Mouse (Mus musculus): ENCODE measurements around the gene Ccdc89. TPM values are rescaled to one million over a fixed set of nuclear protein-coding genes. Genes with fewer than 3 reads are reported as not detected.

Ccdc89 gene
- total RNA-seq (2014; rRNA removed) (1.00 and 1.2 TPM in 2 replicates), polyA plus RNA-seq (2015; fragmentation: Nextera tagmentation; extraction: Ambion mirVana) (0.67 and 0.74 TPM in 2 replicates)

- no peaks in the 10 kb centered on the region for H3K27me3 ChIP-seq (ENCODE audit: insufficient read depth, low read length)
- H3K4me3 ChIP-seq (ENCODE audit: low read depth, low read length), result peak within 1 kb of the TSS; percentile 46
- H3K4me2 ChIP-seq (ENCODE audit: low read depth), result peak within 1 kb of the TSS; percentile 68
- 19% methylated on average over 29 of the region's 29 CpGs for WGBS
- H3K9me3 ChIP-seq (ENCODE audit: low read length), result no peaks in the 10 kb centered on the region
- H3K27ac ChIP-seq (ENCODE audit: low read depth, low read length), result peak within 1 kb of the TSS; percentile 40; the same call in 1 of the 2 replicates
- no peak for TF ChIP-seq CTCF (IDR thresholded peaks at IDR 0.05; ENCODE audit: low read depth)
- DNase-seq (peak; percentile 92), ATAC-seq (peak; percentile 100)
- H3K9ac ChIP-seq, result peak within 1 kb of the TSS; percentile 28
- H3K4me1 ChIP-seq (ENCODE audit: insufficient read depth), result 0 out of 2 replicates have a peak, but pooled peaks cover 5% of the 10 kb centered on the region
- H3K36me3 ChIP-seq (ENCODE audit: insufficient read depth), result no peaks in the 10 kb centered on the region
Observed at GRCm38 (mm10) chr7:90426020-90427001, at the start of gene Ccdc89. Gene Ccdc89 (plus strand): TSS chr7:90426577.

- no peaks in the 10 kb centered on the region for H3K4me1 ChIP-seq (ENCODE audit: insufficient read depth)
- H3K4me3 ChIP-seq (ENCODE audit: low read depth, low read length), result no peak overlapping the region
- no peaks in the 10 kb centered on the region for H3K9me3 ChIP-seq (ENCODE audit: low read length)
- no peak overlapping the region for H3K4me2 ChIP-seq (ENCODE audit: low read depth)
- no peak for TF ChIP-seq CTCF (IDR thresholded peaks at IDR 0.05; ENCODE audit: low read depth)
- H3K27me3 ChIP-seq (ENCODE audit: insufficient read depth, low read length), result no peaks in the 10 kb centered on the region
- DNase-seq (no peak), ATAC-seq (no peak)
- no peak overlapping the region for H3K27ac ChIP-seq (ENCODE audit: low read depth, low read length)
- 93% methylated on average over 2 of the region's 2 CpGs for WGBS
- no peak overlapping the region for H3K9ac ChIP-seq
- H3K36me3 ChIP-seq (ENCODE audit: insufficient read depth), result no peaks in the 10 kb centered on the region
Observed at GRCm38 (mm10) chr7:90384411-90384810, 42.0 kb upstream of the Ccdc89 start.

DNA sequence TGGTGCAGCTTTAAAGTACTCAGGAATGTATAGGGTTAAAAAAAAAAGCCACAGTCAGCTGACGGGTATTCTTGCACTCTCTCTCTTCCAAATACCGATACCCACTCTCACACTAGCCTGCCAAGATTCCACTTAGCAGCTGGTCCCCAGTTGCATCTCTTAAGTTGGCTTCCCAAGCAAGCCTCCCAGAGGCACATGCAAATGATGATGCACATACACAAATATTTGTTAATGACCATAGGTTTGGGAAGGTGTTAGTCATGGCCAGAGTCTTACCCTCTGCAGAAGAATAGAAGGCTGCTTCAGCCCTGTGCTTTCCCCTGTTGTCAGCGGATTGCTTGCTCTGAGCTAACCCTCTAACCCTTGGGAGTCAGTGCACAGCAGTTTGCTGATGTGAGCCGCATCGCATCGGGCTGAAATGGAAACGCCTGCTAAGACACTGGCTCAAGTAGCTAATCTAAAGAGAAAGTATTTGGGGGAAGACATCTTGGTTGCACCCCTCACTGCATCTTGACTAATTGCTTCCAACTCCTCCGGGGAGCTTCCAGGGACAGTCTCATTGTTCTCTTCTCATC lies 39.4 kb upstream of the Ccdc89 start:
- peak; percentile 69 for DNase-seq
- Histone ChIP-seq H3K9ac (peak overlapping the region; percentile 31), H3K9me3 (ENCODE audit: low read length) (no peaks in the 10 kb centered on the region), H3K27ac (ENCODE audit: low read depth, low read length) (no peak overlapping the region), H3K4me2 (ENCODE audit: low read depth) (peak overlapping the region; percentile 49), H3K4me1 (ENCODE audit: insufficient read depth) (no peaks in the 10 kb centered on the region), H3K4me3 (ENCODE audit: low read depth, low read length) (peak overlapping the region; percentile 33), H3K36me3 (ENCODE audit: insufficient read depth) (no peaks in the 10 kb centered on the region), H3K27me3 (ENCODE audit: insufficient read depth, low read length) (no peaks in the 10 kb centered on the region)
- ATAC-seq, result peak; percentile 89
- no peak for TF ChIP-seq CTCF (IDR thresholded peaks at IDR 0.05; ENCODE audit: low read depth)
- WGBS, result 2% methylated on average over 8 of the region's 8 CpGs

GRCm38 (mm10) chr7:90389765-90390164 lies 36.6 kb upstream of the Ccdc89 start:
- H3K27ac ChIP-seq (ENCODE audit: low read depth, low read length), result no peak overlapping the region
- ATAC-seq (no peak), DNase-seq (no peak)
- no peak for TF ChIP-seq CTCF (IDR thresholded peaks at IDR 0.05; ENCODE audit: low read depth)
- H3K9me3 ChIP-seq (ENCODE audit: low read length), result no peaks in the 10 kb centered on the region
- H3K36me3 ChIP-seq (ENCODE audit: insufficient read depth), result no peaks in the 10 kb centered on the region
- WGBS, result 18% methylated on average over 3 of the region's 3 CpGs
- H3K4me3 ChIP-seq (ENCODE audit: low read depth, low read length), result no peak overlapping the region
- H3K27me3 ChIP-seq (ENCODE audit: insufficient read depth, low read length), result no peaks in the 10 kb centered on the region
- H3K9ac ChIP-seq, result no peak overlapping the region
- H3K4me2 ChIP-seq (ENCODE audit: low read depth), result no peak overlapping the region
- H3K4me1 ChIP-seq (ENCODE audit: insufficient read depth), result no peaks in the 10 kb centered on the region

DNA sequence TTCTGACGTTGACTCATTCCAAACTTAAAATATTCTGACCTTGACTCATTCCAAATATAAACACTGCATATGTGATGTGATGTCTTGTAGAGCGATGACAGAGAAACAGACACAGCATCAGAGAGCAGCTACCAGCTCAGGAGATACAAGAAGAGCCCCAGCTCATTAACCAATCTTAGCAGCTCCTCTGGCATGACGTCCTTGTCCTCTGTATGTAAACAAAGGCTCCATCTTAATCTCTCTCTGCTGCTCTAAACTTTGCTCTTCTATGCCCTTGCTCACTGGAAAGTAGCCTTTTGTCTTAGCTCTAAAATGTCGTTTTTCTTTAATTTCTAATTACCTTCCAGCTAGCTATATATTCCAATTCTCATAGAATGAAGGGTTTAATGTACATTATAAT lies 31.3 kb upstream of the Ccdc89 start:
- Histone ChIP-seq H3K4me3 (ENCODE audit: low read depth, low read length) (no peak overlapping the region), H3K9ac (no peak overlapping the region), H3K9me3 (ENCODE audit: low read length) (no peaks in the 10 kb centered on the region), H3K27ac (ENCODE audit: low read depth, low read length) (no peak overlapping the region), H3K36me3 (ENCODE audit: insufficient read depth) (no peaks in the 10 kb centered on the region), H3K4me2 (ENCODE audit: low read depth) (no peak overlapping the region), H3K4me1 (ENCODE audit: insufficient read depth) (no peaks in the 10 kb centered on the region; the same call in 1 of the 2 replicates), H3K27me3 (ENCODE audit: insufficient read depth, low read length) (no peaks in the 10 kb centered on the region)
- DNase-seq (no peak), ATAC-seq (no peak)
- WGBS, result 54% methylated on average over 4 of the region's 4 CpGs
- TF ChIP-seq CTCF (IDR thresholded peaks at IDR 0.05; ENCODE audit: low read depth), result no peak

DNA sequence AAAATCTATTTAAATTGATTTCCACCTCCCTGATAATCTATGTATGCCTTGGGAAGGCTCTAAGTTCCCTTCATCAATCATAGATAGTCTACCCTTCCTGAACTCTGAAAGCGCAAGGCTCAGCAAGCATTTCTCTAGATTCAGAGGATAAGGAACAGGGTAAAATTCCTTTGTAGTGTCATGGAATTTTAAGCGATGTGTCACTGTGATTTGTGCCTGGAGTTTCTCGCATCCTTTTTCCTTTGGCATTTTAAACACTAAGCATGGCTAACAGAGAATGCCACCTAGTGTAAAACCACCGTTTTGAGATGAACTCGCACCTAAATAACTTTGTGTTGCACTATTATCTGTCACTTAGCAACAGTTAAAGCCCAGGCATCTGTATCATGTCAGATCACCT lies 30.4 kb upstream of the Ccdc89 start:
- Histone ChIP-seq H3K36me3 (ENCODE audit: insufficient read depth) (no peaks in the 10 kb centered on the region), H3K4me1 (ENCODE audit: insufficient read depth) (no peaks in the 10 kb centered on the region; the same call in 1 of the 2 replicates), H3K9ac (no peak overlapping the region), H3K9me3 (ENCODE audit: low read length) (no peaks in the 10 kb centered on the region), H3K27me3 (ENCODE audit: insufficient read depth, low read length) (no peaks in the 10 kb centered on the region), H3K4me3 (ENCODE audit: low read depth, low read length) (no peak overlapping the region), H3K27ac (ENCODE audit: low read depth, low read length) (no peak overlapping the region), H3K4me2 (ENCODE audit: low read depth) (no peak overlapping the region)
- no peak for TF ChIP-seq CTCF (IDR thresholded peaks at IDR 0.05; ENCODE audit: low read depth)
- WGBS, result 69% methylated on average over 5 of the region's 5 CpGs
- DNase-seq, result peak; percentile 5
- ATAC-seq, result no peak

DNA sequence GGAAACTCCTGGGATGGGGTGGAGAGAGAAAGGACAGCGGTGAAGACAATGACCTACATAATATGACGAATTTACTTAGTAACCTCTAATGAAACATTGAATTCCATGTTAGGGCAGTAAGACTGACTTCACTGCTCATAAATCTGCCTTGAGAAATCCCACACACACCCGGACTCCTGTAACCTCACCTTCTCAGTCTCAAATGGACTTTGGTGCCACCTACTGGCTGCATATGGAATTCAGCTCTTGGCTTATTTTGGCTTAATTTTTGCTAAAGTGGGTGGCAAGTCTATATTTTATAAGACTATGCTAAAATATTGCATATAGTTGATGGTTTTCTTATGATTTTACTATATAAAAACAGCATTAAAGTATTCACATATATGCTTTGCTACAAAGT lies 16.4 kb upstream of the Ccdc89 start:
- Histone ChIP-seq H3K4me2 (ENCODE audit: low read depth) (no peak overlapping the region), H3K9me3 (ENCODE audit: low read length) (no peaks in the 10 kb centered on the region), H3K36me3 (ENCODE audit: insufficient read depth) (no peaks in the 10 kb centered on the region), H3K9ac (no peak overlapping the region), H3K27ac (ENCODE audit: low read depth, low read length) (no peak overlapping the region), H3K4me1 (ENCODE audit: insufficient read depth) (no peaks in the 10 kb centered on the region), H3K27me3 (ENCODE audit: insufficient read depth, low read length) (no peaks in the 10 kb centered on the region), H3K4me3 (ENCODE audit: low read depth, low read length) (no peak overlapping the region)
- 57% methylated on average over 3 of the region's 3 CpGs for WGBS
- TF ChIP-seq CTCF (IDR thresholded peaks at IDR 0.05; ENCODE audit: low read depth), result peak; percentile 83
- ATAC-seq, result no peak
- DNase-seq, result peak; percentile 73

Measured in forebrain, postnatal 0 days (tissue).